In genomic region chr2:34015640-34015995, GRCm38 (mm10) we compare ENCODE assay signal across 15 mouse cellular contexts.
DNase-seq lines count a peak whose midpoint lies in the region; ATAC-seq and TF ChIP-seq lines count a peak whose summit lies in the region.
"Had no signal": no experiment of that assay in that cellular context is flagged by ENCODE, and none has a peak within 500 bp of the region (broad histone marks: within the 10 kb centered on the region; RNA-seq: fewer than 3 reads in every experiment).

No protein-coding gene starts in this region.

- peak overlapping the region; percentile 35; the same call in 1 of the 2 replicates for H3K27ac ChIP-seq in hindbrain, embryonic 10.5 days
- H3K27ac ChIP-seq in hindbrain, embryonic 16.5 days (ENCODE audit: low read depth, low read length), result no peak overlapping the region
- 0 out of 2 replicates have a peak overlapping the region, but pooled peaks have one; percentile 49 for H3K27ac ChIP-seq in midbrain, embryonic 10.5 days (replicated peaks)
- no peak overlapping the region for H3K27ac ChIP-seq in midbrain, embryonic 11.5 days (ENCODE audit: low read depth, low read length)
- H3K27ac ChIP-seq in hindbrain, embryonic 15.5 days (replicated peaks), result peak overlapping the region; percentile 3; the same call in 1 of the 2 replicates
- H3K27ac ChIP-seq in liver, postnatal 0 days (ENCODE audit: low read depth), result no peak overlapping the region
- H3K27ac ChIP-seq: left cerebral cortex, adult 2 months had no signal

- no peaks in the 10 kb centered on the region for H3K27me3 ChIP-seq in hindbrain, embryonic 10.5 days (ENCODE audit: insufficient read depth, poor library complexity, severe bottlenecking)
- no peaks in the 10 kb centered on the region for H3K27me3 ChIP-seq in hindbrain, embryonic 16.5 days (replicated peaks; ENCODE audit: control insufficient read depth, insufficient read depth, low read length)
- H3K27me3 ChIP-seq in midbrain, embryonic 10.5 days (ENCODE audit: low read depth, poor library complexity, severe bottlenecking), result no peaks in the 10 kb centered on the region
- H3K27me3 ChIP-seq in midbrain, embryonic 11.5 days (ENCODE audit: control insufficient read depth, insufficient read depth, low read length), result no peaks in the 10 kb centered on the region
- no peaks in the 10 kb centered on the region for H3K27me3 ChIP-seq in hindbrain, embryonic 15.5 days
- H3K27me3 ChIP-seq in liver, postnatal 0 days (ENCODE audit: insufficient read depth, low read length), result no peaks in the 10 kb centered on the region

- H3K36me3 ChIP-seq in hindbrain, embryonic 10.5 days, result no peaks in the 10 kb centered on the region
- H3K36me3 ChIP-seq in hindbrain, embryonic 16.5 days (ENCODE audit: control insufficient read depth, insufficient read depth, low read length), result no peaks in the 10 kb centered on the region
- H3K36me3 ChIP-seq in midbrain, embryonic 10.5 days, result no peaks in the 10 kb centered on the region
- no peaks in the 10 kb centered on the region for H3K36me3 ChIP-seq in midbrain, embryonic 11.5 days (ENCODE audit: control insufficient read depth, insufficient read depth, low read length)
- H3K36me3 ChIP-seq in hindbrain, embryonic 15.5 days, result no peaks in the 10 kb centered on the region
- H3K36me3 ChIP-seq in liver, postnatal 0 days (replicated peaks; ENCODE audit: insufficient read depth, low read length), result no peaks in the 10 kb centered on the region
- H3K36me3 ChIP-seq: G1E had no signal

- peaks cover 28% of the 10 kb centered on the region for H3K4me1 ChIP-seq in hindbrain, embryonic 10.5 days (replicated peaks)
- peaks cover 2% of the 10 kb centered on the region for H3K4me1 ChIP-seq in hindbrain, embryonic 16.5 days (ENCODE audit: control insufficient read depth, insufficient read depth, low read depth, low read length)
- peaks cover 27% of the 10 kb centered on the region for H3K4me1 ChIP-seq in midbrain, embryonic 10.5 days
- H3K4me1 ChIP-seq in midbrain, embryonic 11.5 days (ENCODE audit: control insufficient read depth, insufficient read depth, low read length), result peaks cover 15% of the 10 kb centered on the region
- H3K4me1 ChIP-seq in hindbrain, embryonic 15.5 days (replicated peaks), result peaks cover 13% of the 10 kb centered on the region
- no peaks in the 10 kb centered on the region for H3K4me1 ChIP-seq in liver, postnatal 0 days (ENCODE audit: insufficient read depth)

- no peak for TF ChIP-seq CTCF in liver, postnatal 0 days (IDR thresholded peaks at IDR 0.05; ENCODE audit: low read depth)

- TF ChIP-seq EP300 in liver, postnatal 0 days (IDR thresholded peaks at IDR 0.05; ENCODE audit: low read depth), result no peak

- H3K4me2 ChIP-seq in hindbrain, embryonic 16.5 days (ENCODE audit: low read length), result no peak overlapping the region
- H3K4me2 ChIP-seq in midbrain, embryonic 11.5 days, result no peak overlapping the region
- no peak overlapping the region for H3K4me2 ChIP-seq in hindbrain, embryonic 15.5 days
- no peak overlapping the region for H3K4me2 ChIP-seq in liver, postnatal 0 days (ENCODE audit: low read depth, low read length)
- H3K4me2 ChIP-seq: liver, embryonic 11.5 days had no signal

- H3K9ac ChIP-seq in hindbrain, embryonic 16.5 days (ENCODE audit: low read depth, low read length), result no peak overlapping the region
- H3K9ac ChIP-seq in midbrain, embryonic 11.5 days (ENCODE audit: low read length), result no peak overlapping the region
- H3K9ac ChIP-seq in hindbrain, embryonic 15.5 days, result no peak overlapping the region
- no peak overlapping the region for H3K9ac ChIP-seq in liver, postnatal 0 days (replicated peaks)

- 86% methylated on average over 7 of the region's 7 CpGs for whole genome bisulfite sequencing in hindbrain, embryonic 10.5 days
- WGBS in hindbrain, embryonic 16.5 days, result 89% methylated on average over 7 of the region's 7 CpGs
- WGBS in midbrain, embryonic 10.5 days, result 87% methylated on average over 7 of the region's 7 CpGs
- WGBS in midbrain, embryonic 11.5 days, result 89% methylated on average over 7 of the region's 7 CpGs
- 82% methylated on average over 7 of the region's 7 CpGs for WGBS in hindbrain, embryonic 15.5 days
- 82% methylated on average over 7 of the region's 7 CpGs for WGBS in liver, postnatal 0 days (ENCODE audit: insufficient replicate concordance)

- no peak overlapping the region for H3K4me3 ChIP-seq in hindbrain, embryonic 10.5 days
- H3K4me3 ChIP-seq in hindbrain, embryonic 16.5 days (ENCODE audit: low read length), result no peak overlapping the region
- H3K4me3 ChIP-seq in midbrain, embryonic 10.5 days, result no peak overlapping the region
- H3K4me3 ChIP-seq in midbrain, embryonic 11.5 days (ENCODE audit: low read depth, low read length), result no peak overlapping the region
- H3K4me3 ChIP-seq in hindbrain, embryonic 15.5 days, result no peak overlapping the region
- no peak overlapping the region for H3K4me3 ChIP-seq in liver, postnatal 0 days (ENCODE audit: low read depth, low read length)
- H3K4me3 ChIP-seq: left cerebral cortex, adult 2 months; myocyte had no signal

- no peak for DNase-seq in hindbrain, embryonic 10.5 days (ENCODE audit: low spot score)
- no peak for DNase-seq in midbrain, embryonic 10.5 days (ENCODE audit: low spot score)
- DNase-seq in midbrain, embryonic 11.5 days (ENCODE audit: low spot score, missing footprints), result no peak
- no peak for DNase-seq in liver, postnatal 0 days
- no peak for DNase-seq in urinary bladder, postnatal 14 days (ENCODE audit: low spot score)
- DNase-seq: adrenal gland, postnatal 25 days; cerebellum, postnatal 14 days; heart, postnatal 14 days had no signal

- no peak for ATAC-seq in hindbrain, embryonic 16.5 days
- no peak for ATAC-seq in midbrain, embryonic 11.5 days (ENCODE audit: low FRiP score)
- ATAC-seq in hindbrain, embryonic 15.5 days (ENCODE audit: low FRiP score, low read depth), result no peak
- no peak for ATAC-seq in liver, postnatal 0 days
- ATAC-seq: intestine, postnatal 0 days had no signal

- no peaks in the 10 kb centered on the region for H3K9me3 ChIP-seq in hindbrain, embryonic 10.5 days
- no peaks in the 10 kb centered on the region for H3K9me3 ChIP-seq in hindbrain, embryonic 16.5 days (ENCODE audit: control insufficient read depth, low read length)
- no peaks in the 10 kb centered on the region for H3K9me3 ChIP-seq in midbrain, embryonic 10.5 days (replicated peaks)
- H3K9me3 ChIP-seq in midbrain, embryonic 11.5 days (ENCODE audit: control insufficient read depth, low read length), result no peaks in the 10 kb centered on the region
- H3K9me3 ChIP-seq in hindbrain, embryonic 15.5 days, result no peaks in the 10 kb centered on the region
- H3K9me3 ChIP-seq in liver, postnatal 0 days (ENCODE audit: low read length), result no peaks in the 10 kb centered on the region
- H3K9me3 ChIP-seq: G1E had no signal

Comparison
In these comparisons a context has a peak if more than half of its experiments do, and no peak if none do; other contexts are left out.
1. H3K27ac ChIP-seq: peak in hindbrain, embryonic 10.5 days (single experiment), midbrain, embryonic 10.5 days (single experiment) and hindbrain, embryonic 15.5 days (single experiment); none in hindbrain, embryonic 16.5 days (single experiment), midbrain, embryonic 11.5 days (single experiment) and liver, postnatal 0 days (single experiment).